Comparison of ENCODE assay signal across 9 mouse cellular contexts in genomic region chr6:134439401-134440021, GRCm38 (mm10). TPM values are rescaled to one million over a fixed set of nuclear protein-coding genes. Genes with fewer than 3 reads are reported as not detected.
DNase-seq lines count a peak whose midpoint lies in the region; ATAC-seq lines count a peak whose summit lies in the region.
"Had no signal": no experiment of that assay in that cellular context is flagged by ENCODE, and none has a peak within 500 bp of the region (broad histone marks: within the 10 kb centered on the region; RNA-seq: fewer than 3 reads in every experiment).

No protein-coding gene starts in this region.

- no peaks in the 10 kb centered on the region for H3K9me3 ChIP-seq in heart, embryonic 13.5 days
- H3K9me3 ChIP-seq in midbrain, embryonic 16.5 days (replicated peaks; ENCODE audit: control insufficient read depth, low read length, poor library complexity, severe bottlenecking), result no peaks in the 10 kb centered on the region
- H3K9me3 ChIP-seq: liver, embryonic 15.5 days had no signal

- H3K36me3 ChIP-seq in heart, embryonic 13.5 days, result 0 out of 2 replicates have a peak, but pooled peaks cover under 1% of the 10 kb centered on the region
- no peaks in the 10 kb centered on the region for H3K36me3 ChIP-seq in midbrain, embryonic 16.5 days (ENCODE audit: control insufficient read depth, insufficient read depth, low read length)
- H3K36me3 ChIP-seq: liver, embryonic 15.5 days had no signal

- H3K27ac ChIP-seq in heart, embryonic 13.5 days (replicated peaks), result peak overlapping the region; percentile 63
- H3K27ac ChIP-seq in midbrain, embryonic 16.5 days (ENCODE audit: low read length), result peak overlapping the region; percentile 71
- H3K27ac ChIP-seq: liver, embryonic 15.5 days had no signal

- 22% methylated on average over 23 of the region's 23 CpGs for WGBS in heart, embryonic 13.5 days
- WGBS in midbrain, embryonic 16.5 days, result 10% methylated on average over 23 of the region's 23 CpGs

- H3K4me2 ChIP-seq in heart, embryonic 13.5 days, result peak overlapping the region; percentile 70
- H3K4me2 ChIP-seq in midbrain, embryonic 16.5 days (ENCODE audit: low read length), result peak overlapping the region; percentile 53
- H3K4me2 ChIP-seq: liver, embryonic 15.5 days had no signal

- no peak for ATAC-seq in heart, embryonic 13.5 days (ENCODE audit: extremely low read depth, insufficient number of reproducible peaks, low FRiP score, low TSS enrichment)
- ATAC-seq in midbrain, embryonic 16.5 days, result peak; percentile 79

- H3K4me3 ChIP-seq in heart, embryonic 13.5 days, result peak overlapping the region; percentile 40
- peak overlapping the region; percentile 26 for H3K4me3 ChIP-seq in midbrain, embryonic 16.5 days (ENCODE audit: low read depth, low read length)
- H3K4me3 ChIP-seq: liver, embryonic 15.5 days had no signal

- H3K27me3 ChIP-seq in heart, embryonic 13.5 days (replicated peaks), result peaks cover 8% of the 10 kb centered on the region; the same call in 1 of the 2 replicates
- no peaks in the 10 kb centered on the region for H3K27me3 ChIP-seq in midbrain, embryonic 16.5 days (ENCODE audit: control insufficient read depth, insufficient read depth, low read depth, low read length)
- H3K27me3 ChIP-seq: liver, embryonic 15.5 days had no signal

- DNase-seq in ovary, postnatal 36 days (ENCODE audit: low spot score), result peak; percentile 18
- no peak for DNase-seq in ovary, postnatal 14 days (ENCODE audit: low spot score)
- peak; percentile 98 for DNase-seq in fibroblast of lung, adult 2 months (ENCODE audit: low read depth)
- peak; percentile 30 to 31 for DNase-seq in layer of hippocampus, postnatal 36 days
- peak; percentile 23 for DNase-seq in yolk sac, embryonic 10.5 days (ENCODE audit: low spot score)
- DNase-seq in spleen, postnatal 14 days (ENCODE audit: low spot score in 2 of 2), result no peak

- H3K9ac ChIP-seq in heart, embryonic 13.5 days, result peak overlapping the region; percentile 68
- peak overlapping the region; percentile 12 for H3K9ac ChIP-seq in midbrain, embryonic 16.5 days (ENCODE audit: low read depth, low read length)
- H3K9ac ChIP-seq: liver, embryonic 15.5 days had no signal

- peaks cover 30% of the 10 kb centered on the region for H3K4me1 ChIP-seq in heart, embryonic 13.5 days
- peaks cover 8% of the 10 kb centered on the region for H3K4me1 ChIP-seq in midbrain, embryonic 16.5 days (ENCODE audit: control insufficient read depth, insufficient read depth, low read length)

RNA-seq across cellular contexts. Expression of gene Bcl2l14, which starts 43.4 kb away (rescaled TPM):
- polyA plus RNA-seq in heart, embryonic 13.5 days (2015; fragmentation: Nextera tagmentation; extraction: Ambion mirVana), result 0.41 and 0.48 TPM in 2 replicates
- not detected for total RNA-seq in layer of hippocampus, postnatal 36 days (2021)
- not detected in 2 replicates for polyA plus RNA-seq in midbrain, embryonic 16.5 days (2015; fragmentation: Nextera tagmentation; extraction: Ambion mirVana)

Comparison
In these comparisons a context has a peak if more than half of its experiments do, and no peak if none do; other contexts are left out.
1. DNase-seq: peak in ovary, postnatal 36 days (single experiment), fibroblast of lung, adult 2 months (single experiment), layer of hippocampus, postnatal 36 days (2 of 2) and yolk sac, embryonic 10.5 days (single experiment); none in ovary, postnatal 14 days (single experiment) and spleen, postnatal 14 days (0 of 2).